ENCODE assay signal across 10 mouse cellular contexts in genomic region chr5:123378712-123379111, GRCm38 (mm10).
"Had no signal": no experiment of that assay in that cellular context is flagged by ENCODE, and none has a peak within 500 bp of the region (broad histone marks: within the 10 kb centered on the region; RNA-seq: fewer than 3 reads in every experiment).

No protein-coding gene starts in this region.

- H3K36me3 ChIP-seq: stomach, embryonic 15.5 days had no signal

- H3K9me3 ChIP-seq: limb, embryonic 13.5 days; midbrain, embryonic 10.5 days; neural tube, embryonic 12.5 days; stomach, embryonic 15.5 days had no signal

- H3K27me3 ChIP-seq: neural tube, embryonic 12.5 days had no signal

- H3K9ac ChIP-seq: limb, embryonic 13.5 days; liver, embryonic 14.5 days; neural tube, embryonic 12.5 days; stomach, embryonic 15.5 days had no signal

- H3K27ac ChIP-seq: limb, embryonic 13.5 days; liver, embryonic 14.5 days; midbrain, embryonic 10.5 days; neural tube, embryonic 12.5 days; stomach, embryonic 15.5 days had no signal

- H3K4me2 ChIP-seq: limb, embryonic 13.5 days; neural tube, embryonic 12.5 days; stomach, embryonic 15.5 days had no signal

- DNase-seq: kidney, adult 18-20 months; left cerebral cortex, postnatal 4 days; lung, adult 18-20 months; midbrain, embryonic 14.5 days; thymus, postnatal 4 days had no signal

- H3K4me3 ChIP-seq: limb, embryonic 13.5 days; midbrain, embryonic 10.5 days; neural tube, embryonic 12.5 days; stomach, embryonic 15.5 days had no signal
